Mouse (Mus musculus) stomach, embryonic 14.5 days (tissue): ENCODE measurements at regions not wholly inside any gene's neighbourhood (a gene's known extent, or its start where the extent isn't known, plus 50 kb on each side); places are given as distances from the start of the nearest gene placed in this dataset.

Experiments used
- ATAC-seq: fragments of 200-750 bp; cut with Nextera tagmentation; 2 replicates; pipeline ENCODE4 v1.8.0; 2017; ENCODE audit warnings: low read depth, moderate TSS enrichment; ENCODE audit not compliant: insufficient number of reproducible peaks, insufficient read depth, low FRiP score
- H3K27ac ChIP-seq: fragments of 300-500 bp; sonication (generic); 2 replicates; pipeline ENCODE4 v1.5.1; 2014; ENCODE audit warnings: mild to moderate bottlenecking, low read length, moderate library complexity, mixed read lengths
- H3K27me3 ChIP-seq: fragments of 300-500 bp; sonication (generic); 2 replicates; pipeline ENCODE4 v1.6.1; 2014; ENCODE audit warnings: low read length, control low read depth, mixed read lengths; ENCODE audit not compliant: control insufficient read depth, insufficient read depth
- H3K36me3 ChIP-seq: fragments of 300-500 bp; sonication (generic); 2 replicates; pipeline ENCODE4 v1.6.1; 2014; ENCODE audit warnings: mild to moderate bottlenecking, control low read depth, low read length, moderate library complexity, mixed read lengths; ENCODE audit not compliant: control insufficient read depth, insufficient read depth
- H3K4me1 ChIP-seq: fragments of 300-500 bp; sonication (generic); 2 replicates; pipeline ENCODE4 v1.6.1; 2014; ENCODE audit warnings: low read length, control low read depth, mixed read lengths; ENCODE audit not compliant: control insufficient read depth, insufficient read depth
- H3K4me2 ChIP-seq: fragments of 300-500 bp; sonication (generic); replicated peaks from 2 replicates; pipeline ENCODE4 v1.6.1; 2014; ENCODE audit warnings: low read depth, low read length, control low read depth
- H3K4me3 ChIP-seq: fragments of 300-500 bp; sonication (generic); 2 replicates; pipeline ENCODE4 v1.5.1; 2014; ENCODE audit warnings: low read depth, low read length, control low read depth
- H3K9ac ChIP-seq: fragments of 300-500 bp; sonication (generic); replicated peaks from 2 replicates; pipeline ENCODE4 v1.6.1; 2014; ENCODE audit warnings: low read depth, mild to moderate bottlenecking, control low read depth, low read length, moderate library complexity, mixed read lengths
- H3K9me3 ChIP-seq: fragments of 300-500 bp; sonication (generic); 2 replicates; pipeline ENCODE4 v1.6.1; 2016; ENCODE audit warnings: low read depth, low read length, control low read depth; ENCODE audit not compliant: control insufficient read depth
- WGBS: fragments of 180-500 bp; shearing (Covaris S2); extraction: QIAGEN DNeasy Blood & Tissue Kit; methylation state at CpG from one replicate; pipeline ENCODE4 v1.1.7; 2014; 5-methylcytosine and 5-hydroxymethylcytosine counted together

- WGBS: 42% methylated on average over 20 of the region's 20 CpGs
- H3K4me2 ChIP-seq: no peak overlapping the region
These were observed 143.0 kb upstream of the Kcng1 start for GRCm38 (mm10) chr2:168424277-168425099.

GRCm38 (mm10) chr2:168423551-168423950, 142.0 kb upstream of the Kcng1 start:
- Histone ChIP-seq H3K4me1 (peaks cover 11% of the 10 kb centered on the region; the same call in 1 of the 2 replicates), H3K27ac (no peak overlapping the region), H3K4me3 (no peak overlapping the region), H3K9me3 (0 out of 2 replicates have a peak, but pooled peaks cover 4% of the 10 kb centered on the region), H3K36me3 (no peaks in the 10 kb centered on the region; the same call in 1 of the 2 replicates), H3K9ac (no peak overlapping the region), H3K27me3 (no peaks in the 10 kb centered on the region), H3K4me2 (no peak overlapping the region)
- WGBS: 63% methylated on average over 6 of the region's 6 CpGs
- ATAC-seq: no peak

More at GRCm38 (mm10) chr2:168424277-168425099, 143.0 kb upstream of the Kcng1 start:
- Histone ChIP-seq H3K27ac (peak overlapping the region; percentile 56; the same call in 1 of the 2 replicates), H3K9ac (no peak overlapping the region), H3K4me1 (peaks cover 11% of the 10 kb centered on the region; the same call in 1 of the 2 replicates), H3K36me3 (no peaks in the 10 kb centered on the region), H3K4me3 (no peak overlapping the region), H3K27me3 (no peaks in the 10 kb centered on the region), H3K9me3 (0 out of 2 replicates have a peak, but pooled peaks cover 4% of the 10 kb centered on the region)
- no peak for ATAC-seq

- WGBS: 26% methylated on average over 17 of the region's 17 CpGs
- no peak for ATAC-seq
These were observed 133.6 kb upstream of the Kcng1 start for GRCm38 (mm10) chr2:168415140-168415539.

GRCm38 (mm10) chr2:168414110-168414872, 132.8 kb upstream of the Kcng1 start:
- H3K27ac ChIP-seq: no peak overlapping the region
- no peak overlapping the region for H3K4me2 ChIP-seq
- WGBS: 84% methylated on average over 18 of the region's 18 CpGs
- no peaks in the 10 kb centered on the region for H3K27me3 ChIP-seq
- H3K4me3 ChIP-seq: no peak overlapping the region
- H3K9me3 ChIP-seq: no peaks in the 10 kb centered on the region
- H3K9ac ChIP-seq: no peak overlapping the region
- H3K4me1 ChIP-seq: no peaks in the 10 kb centered on the region
- ATAC-seq: no peak
- no peaks in the 10 kb centered on the region; the same call in 1 of the 2 replicates for H3K36me3 ChIP-seq

More at GRCm38 (mm10) chr2:168415140-168415539, 133.6 kb upstream of the Kcng1 start:
- Histone ChIP-seq H3K27me3 (no peaks in the 10 kb centered on the region), H3K36me3 (no peaks in the 10 kb centered on the region; the same call in 1 of the 2 replicates), H3K4me2 (no peak overlapping the region), H3K9me3 (no peaks in the 10 kb centered on the region), H3K9ac (no peak overlapping the region), H3K4me1 (no peaks in the 10 kb centered on the region), H3K4me3 (no peak overlapping the region), H3K27ac (no peak overlapping the region)

GRCm38 (mm10) chr2:168412853-168413252, 131.3 kb upstream of the Kcng1 start:
- H3K27me3 ChIP-seq: no peaks in the 10 kb centered on the region
- no peak overlapping the region for H3K4me2 ChIP-seq
- H3K9ac ChIP-seq: no peak overlapping the region
- no peak for ATAC-seq
- no peaks in the 10 kb centered on the region for H3K9me3 ChIP-seq
- 53% methylated on average over 6 of the region's 6 CpGs for WGBS
- H3K4me1 ChIP-seq: no peaks in the 10 kb centered on the region
- no peaks in the 10 kb centered on the region for H3K36me3 ChIP-seq
- H3K4me3 ChIP-seq: no peak overlapping the region
- no peak overlapping the region for H3K27ac ChIP-seq

GRCm38 (mm10) chr2:168402782-168403513, 121.4 kb upstream of the Kcng1 start:
- Histone ChIP-seq H3K27me3 (no peaks in the 10 kb centered on the region), H3K9me3 (no peaks in the 10 kb centered on the region), H3K4me1 (no peaks in the 10 kb centered on the region), H3K4me2 (no peak overlapping the region), H3K4me3 (no peak overlapping the region), H3K27ac (no peak overlapping the region), H3K36me3 (no peaks in the 10 kb centered on the region), H3K9ac (no peak overlapping the region)
- 55% methylated on average over 16 of the region's 16 CpGs for WGBS
- no peak for ATAC-seq

- no peak for ATAC-seq
- H3K4me1 ChIP-seq: no peaks in the 10 kb centered on the region
- 78% methylated on average over 14 of the region's 14 CpGs for WGBS
- no peak overlapping the region for H3K27ac ChIP-seq
- H3K27me3 ChIP-seq: no peaks in the 10 kb centered on the region
- H3K36me3 ChIP-seq: no peaks in the 10 kb centered on the region
- no peaks in the 10 kb centered on the region for H3K9me3 ChIP-seq
- no peak overlapping the region for H3K4me2 ChIP-seq
- no peak overlapping the region for H3K9ac ChIP-seq
- H3K4me3 ChIP-seq: no peak overlapping the region
These were observed 117.7 kb upstream of the Kcng1 start for GRCm38 (mm10) chr2:168399088-168399709.

GRCm38 (mm10) chr2:168396316-168396715, 114.8 kb upstream of the Kcng1 start:
- no peak overlapping the region for H3K4me3 ChIP-seq
- no peak overlapping the region for H3K27ac ChIP-seq
- no peaks in the 10 kb centered on the region for H3K4me1 ChIP-seq
- 59% methylated on average over 3 of the region's 3 CpGs for WGBS
- no peak overlapping the region for H3K4me2 ChIP-seq
- no peaks in the 10 kb centered on the region for H3K27me3 ChIP-seq
- no peaks in the 10 kb centered on the region for H3K36me3 ChIP-seq
- ATAC-seq: no peak
- H3K9ac ChIP-seq: no peak overlapping the region
- H3K9me3 ChIP-seq: no peaks in the 10 kb centered on the region
